9 mouse cellular contexts compared by ENCODE assay signal in the genomic region with DNA sequence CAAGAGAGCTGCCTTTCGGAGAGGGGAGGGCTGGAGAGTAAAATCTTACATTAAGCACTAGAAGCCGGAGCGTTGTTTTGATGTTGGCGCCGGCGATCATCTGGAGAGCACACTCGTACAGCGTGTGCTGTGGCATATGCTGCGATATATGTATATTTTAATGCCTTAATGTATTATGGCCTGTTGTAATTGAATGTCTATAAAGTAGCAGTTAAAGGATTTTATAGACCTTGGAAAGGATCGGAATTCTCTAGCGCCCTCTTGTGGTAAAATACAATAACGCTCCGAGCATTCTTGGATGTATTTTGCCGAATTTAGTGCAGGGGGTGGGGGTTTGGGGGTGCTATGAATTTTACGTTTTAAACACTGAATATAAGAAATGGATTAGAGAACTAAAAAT.
DNase-seq lines count a peak whose midpoint lies in the region; ATAC-seq lines count a peak whose summit lies in the region.
"Had no signal": no experiment of that assay in that cellular context is flagged by ENCODE, and none has a peak within 500 bp of the region (broad histone marks: within the 10 kb centered on the region; RNA-seq: fewer than 3 reads in every experiment).

No protein-coding gene starts in this region.

- peaks cover 51% of the 10 kb centered on the region for H3K27me3 ChIP-seq in heart, embryonic 14.5 days (ENCODE audit: control insufficient read depth, insufficient read depth, low read length)
- H3K27me3 ChIP-seq in splenic B cell, adult 2 months (ENCODE audit: control insufficient read depth, insufficient read depth, low read length, poor library complexity, severe bottlenecking) = no peaks in the 10 kb centered on the region

- H3K9ac ChIP-seq in heart, embryonic 14.5 days (ENCODE audit: low read length) = no peak overlapping the region

- peaks cover 0 to 2% of the 10 kb centered on the region in 2 experiments; a peak in 1 of 4 replicates for H3K4me1 ChIP-seq in heart, embryonic 14.5 days (ENCODE audit: control insufficient read depth in 2 of 2, insufficient read depth in 2 of 2, low read length in 2 of 2)

- H3K27ac ChIP-seq in heart, embryonic 14.5 days (replicated peaks in 1 of 2; ENCODE audit: control insufficient read depth in 1 of 2, insufficient read depth in 1 of 2, low read depth in 2 of 2, low read length in 2 of 2) = no peak overlapping the region

- WGBS in heart, embryonic 14.5 days = 12% methylated on average over 15 of the region's 15 CpGs

- no peaks in the 10 kb centered on the region for H3K36me3 ChIP-seq in heart, embryonic 14.5 days (ENCODE audit: control insufficient read depth, insufficient read depth, low read length)
- H3K36me3 ChIP-seq in splenic B cell, adult 2 months (ENCODE audit: control insufficient read depth, insufficient read depth, low read length, poor library complexity, severe bottlenecking) = no peaks in the 10 kb centered on the region

- no peak for ATAC-seq in heart, embryonic 14.5 days (ENCODE audit: insufficient number of reproducible peaks, insufficient read depth, low FRiP score, low read depth)
- ATAC-seq in megakaryocyte-erythroid progenitor cell, adult 5-6 weeks (replicated peaks; ENCODE audit: low FRiP score, low TSS enrichment, poor library complexity, severe bottlenecking) = 0 out of 2 replicates have a peak, but pooled peaks have one; percentile 50

- peak overlapping the region; percentile 40; the same call in 1 of the 2 replicates for H3K4me2 ChIP-seq in heart, embryonic 14.5 days (ENCODE audit: low read length)

- DNase-seq in urinary bladder, postnatal 25 days (ENCODE audit: low spot score) = peak; percentile 16
- no peak for DNase-seq in urinary bladder, adult 2 months (ENCODE audit: low spot score)
- DNase-seq in cerebellum, adult 9-10 months = peak; percentile 28
- peak; percentile 65 for DNase-seq in kidney, postnatal 10 days
- DNase-seq in splenic B cell, adult 2 months (ENCODE audit: low read depth, low spot score) = peak; percentile 69
- no peak for DNase-seq in ovary, postnatal 10 days (ENCODE audit: low spot score)

- H3K4me3 ChIP-seq in heart, embryonic 14.5 days (ENCODE audit: control insufficient read depth in 1 of 2, insufficient read depth in 1 of 2, low read depth in 1 of 2, low read length in 2 of 2) = no peak overlapping the region
- H3K4me3 ChIP-seq: erythroblast, embryonic 14.5 days had no signal

- no peaks in the 10 kb centered on the region for H3K9me3 ChIP-seq in heart, embryonic 14.5 days (ENCODE audit: control insufficient read depth, low read length)

Comparison
In these comparisons a context has a peak if more than half of its experiments do, and no peak if none do; other contexts are left out.
1. DNase-seq: peak in urinary bladder, postnatal 25 days (single experiment), cerebellum, adult 9-10 months (single experiment), kidney, postnatal 10 days (single experiment) and splenic B cell, adult 2 months (single experiment); none in urinary bladder, adult 2 months (single experiment) and ovary, postnatal 10 days (single experiment).